Mouse (Mus musculus) olfactory bulb, adult 2 months (tissue): ENCODE measurements around the gene Map3k7.

ENCODE experiments used
- CTCF ChIP-seq: fragments of 200-500 bp; IDR thresholded peaks from 2 replicates; pipeline ENCODE4 v1.5.1; 2012; ENCODE audit warnings: low read depth, mild to moderate bottlenecking, low read length, moderate library complexity; ENCODE audit not compliant: insufficient read depth
- POLR2A ChIP-seq: fragments of 200-500 bp; IDR thresholded peaks from 2 replicates; pipeline ENCODE4 v1.6.1; 2012; ENCODE audit warnings: mild to moderate bottlenecking, low read depth, low read length, moderate library complexity; ENCODE audit not compliant: insufficient read depth

DNA sequence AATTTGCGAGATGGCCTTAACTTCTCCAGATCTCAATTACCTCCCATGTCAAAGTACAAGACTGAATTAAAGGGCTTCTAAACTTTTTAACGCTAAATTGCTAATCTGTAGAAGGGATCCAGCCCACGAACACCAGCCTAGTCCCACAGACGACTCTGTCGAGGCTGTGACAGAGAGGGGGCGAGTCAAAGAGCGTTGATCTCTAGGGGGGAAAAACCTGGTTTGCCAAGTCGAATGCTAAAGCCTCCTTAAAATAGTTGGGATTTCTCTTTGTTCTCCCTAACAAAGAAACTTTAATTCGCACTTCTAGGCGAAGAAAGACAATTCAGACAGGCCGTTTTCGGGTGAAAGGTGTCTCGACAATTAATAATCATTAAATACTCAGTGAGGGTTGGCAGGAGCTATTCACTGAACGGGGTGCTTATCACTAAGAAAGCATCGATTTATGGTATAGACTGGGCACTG is 27.0 kb upstream of the Map3k7 start:
- no peak for TF ChIP-seq CTCF
- TF ChIP-seq POLR2A = no peak
